Mouse (Mus musculus) neural tube, embryonic 13.5 days (tissue): Measurements from ENCODE around the gene Tpr. TPM values are rescaled to one million over a fixed set of nuclear protein-coding genes. Genes with fewer than 3 reads are reported as not detected.

ENCODE experiments used
- ATAC-seq: fragments of 200-750 bp; cut with Nextera tagmentation; 2 replicates; pipeline ENCODE4 v1.8.0; 2017; ENCODE audit warnings: low read depth, mild to moderate bottlenecking, moderate TSS enrichment, moderate library complexity
- H3K27ac ChIP-seq: fragments of 300-500 bp; sonication (generic); replicated peaks from 2 replicates; pipeline ENCODE4 v1.5.1; 2015; ENCODE audit warnings: moderate library complexity, mild to moderate bottlenecking, inconsistent platforms
- H3K27me3 ChIP-seq: fragments of 300-500 bp; sonication (generic); 2 replicates; pipeline ENCODE4 v1.6.1; 2015; ENCODE audit warnings: mild to moderate bottlenecking, inconsistent platforms
- H3K36me3 ChIP-seq: fragments of 300-500 bp; sonication (generic); 2 replicates; pipeline ENCODE4 v1.6.1; 2015; ENCODE audit warnings: mild to moderate bottlenecking, inconsistent platforms
- H3K4me1 ChIP-seq: fragments of 300-500 bp; sonication (generic); replicated peaks from 2 replicates; pipeline ENCODE4 v1.6.1; 2015; ENCODE audit warnings: inconsistent platforms
- H3K4me2 ChIP-seq: fragments of 300-500 bp; sonication (generic); 2 replicates; pipeline ENCODE4 v1.6.1; 2015; ENCODE audit warnings: inconsistent platforms, mild to moderate bottlenecking, moderate library complexity
- H3K4me3 ChIP-seq: fragments of 300-500 bp; sonication (generic); 2 replicates; pipeline ENCODE4 v1.5.1; 2015; ENCODE audit warnings: mild to moderate bottlenecking, inconsistent platforms
- H3K9ac ChIP-seq: fragments of 300-500 bp; sonication (generic); 2 replicates; pipeline ENCODE4 v1.6.1; 2015; ENCODE audit warnings: moderate library complexity, mild to moderate bottlenecking, inconsistent platforms
- H3K9me3 ChIP-seq: fragments of 300-500 bp; sonication (generic); 2 replicates; pipeline ENCODE4 v1.6.1; 2016; ENCODE audit warnings: inconsistent platforms
- WGBS: fragments of 180-500 bp; shearing (Covaris S2); methylation state at CpG from one replicate; pipeline ENCODE4 v1.1.7; 2015; 5-methylcytosine and 5-hydroxymethylcytosine counted together
- polyA plus RNA-seq: library from polyadenylated mRNA; unstranded; fragments of >200 nt; fragmentation: Nextera tagmentation; extraction: Ambion mirVana; gene quantifications from 2 replicates; pipeline ENCODE4 v1.2.1, GENCODE M21; 2015

Gene Tpr
- polyA plus RNA-seq, 1 experiment from 2014 or later = 132 TPM

GRCm38 (mm10) chr1:150407285-150407684 is 14.6 kb downstream of the Tpr start:
- Histone ChIP-seq H3K4me3 (no peak overlapping the region), H3K4me2 (no peak overlapping the region), H3K9ac (no peak overlapping the region), H3K4me1 (no peaks in the 10 kb centered on the region), H3K9me3 (no peaks in the 10 kb centered on the region), H3K27ac (no peak overlapping the region), H3K27me3 (no peaks in the 10 kb centered on the region), H3K36me3 (peaks cover 67% of the 10 kb centered on the region)
- WGBS = 93% methylated on average over 9 of the region's 9 CpGs
- no peak for ATAC-seq

- ATAC-seq = no peak
Observed at GRCm38 (mm10) chr1:150409996-150410395, 17.4 kb downstream of the Tpr start.

GRCm38 (mm10) chr1:150416006-150416405 is 23.4 kb downstream of the Tpr start:
- no peaks in the 10 kb centered on the region for H3K4me1 ChIP-seq
- 96% methylated on average over 3 of the region's 3 CpGs for WGBS
- no peak overlapping the region for H3K27ac ChIP-seq
- no peak overlapping the region for H3K4me2 ChIP-seq
- no peaks in the 10 kb centered on the region for H3K27me3 ChIP-seq
- H3K4me3 ChIP-seq = no peak overlapping the region
- H3K36me3 ChIP-seq = peaks cover 77% of the 10 kb centered on the region
- ATAC-seq = no peak
- no peak overlapping the region for H3K9ac ChIP-seq
- no peaks in the 10 kb centered on the region for H3K9me3 ChIP-seq

More at GRCm38 (mm10) chr1:150409996-150410395, 17.4 kb downstream of the Tpr start:
- no peaks in the 10 kb centered on the region for H3K27me3 ChIP-seq
- no peaks in the 10 kb centered on the region for H3K4me1 ChIP-seq
- no peak overlapping the region for H3K9ac ChIP-seq
- H3K4me3 ChIP-seq = no peak overlapping the region
- H3K36me3 ChIP-seq = peaks cover 74% of the 10 kb centered on the region
- 98% methylated on average over 6 of the region's 6 CpGs for WGBS
- H3K9me3 ChIP-seq = no peaks in the 10 kb centered on the region
- H3K27ac ChIP-seq = no peak overlapping the region
- H3K4me2 ChIP-seq = no peak overlapping the region

- Histone ChIP-seq H3K4me1 (no peaks in the 10 kb centered on the region), H3K9ac (no peak overlapping the region), H3K27ac (no peak overlapping the region), H3K4me2 (no peak overlapping the region), H3K9me3 (no peaks in the 10 kb centered on the region), H3K4me3 (no peak overlapping the region), H3K36me3 (peaks cover 80% of the 10 kb centered on the region), H3K27me3 (no peaks in the 10 kb centered on the region)
- no peak for ATAC-seq
- 96% methylated on average over 4 of the region's 4 CpGs for WGBS
Observed at GRCm38 (mm10) chr1:150418426-150418825, 25.8 kb downstream of the Tpr start.

- H3K36me3 ChIP-seq = peaks cover 86% of the 10 kb centered on the region
- 92% methylated on average over 9 of the region's 9 CpGs for WGBS
- H3K4me1 ChIP-seq = no peaks in the 10 kb centered on the region
- H3K27ac ChIP-seq = no peak overlapping the region
- H3K4me2 ChIP-seq = no peak overlapping the region
- H3K4me3 ChIP-seq = no peak overlapping the region
- H3K9ac ChIP-seq = no peak overlapping the region
- no peak for ATAC-seq
- H3K27me3 ChIP-seq = no peaks in the 10 kb centered on the region
- no peaks in the 10 kb centered on the region for H3K9me3 ChIP-seq
Observed at GRCm38 (mm10) chr1:150425665-150426064, 33.0 kb downstream of the Tpr start.

GRCm38 (mm10) chr1:150426216-150426615 is 33.6 kb downstream of the Tpr start:
- H3K27ac ChIP-seq = no peak overlapping the region
- no peak overlapping the region for H3K4me3 ChIP-seq
- no peak for ATAC-seq

GRCm38 (mm10) chr1:150438641-150439040 is 46.0 kb downstream of the Tpr start:
- ATAC-seq = no peak
- Histone ChIP-seq H3K4me3 (no peak overlapping the region), H3K4me2 (no peak overlapping the region), H3K36me3 (peaks cover 77% of the 10 kb centered on the region), H3K4me1 (no peaks in the 10 kb centered on the region), H3K9ac (no peak overlapping the region), H3K27ac (no peak overlapping the region), H3K27me3 (no peaks in the 10 kb centered on the region), H3K9me3 (no peaks in the 10 kb centered on the region)
- 93% methylated on average over 3 of the region's 3 CpGs for WGBS

More at GRCm38 (mm10) chr1:150426216-150426615, 33.6 kb downstream of the Tpr start:
- no peaks in the 10 kb centered on the region for H3K4me1 ChIP-seq
- H3K36me3 ChIP-seq = peaks cover 89% of the 10 kb centered on the region
- H3K4me2 ChIP-seq = no peak overlapping the region
- H3K9ac ChIP-seq = no peak overlapping the region
- no peaks in the 10 kb centered on the region for H3K27me3 ChIP-seq
- no peaks in the 10 kb centered on the region for H3K9me3 ChIP-seq
- WGBS = 68% methylated on average over 3 of the region's 3 CpGs

- Histone ChIP-seq H3K27ac (no peak overlapping the region), H3K4me3 (no peak overlapping the region), H3K9me3 (no peaks in the 10 kb centered on the region), H3K4me1 (no peaks in the 10 kb centered on the region), H3K27me3 (no peaks in the 10 kb centered on the region), H3K9ac (no peak overlapping the region), H3K4me2 (no peak overlapping the region), H3K36me3 (peaks cover 78% of the 10 kb centered on the region)
- no peak for ATAC-seq
- 84% methylated on average over 4 of the region's 4 CpGs for WGBS
Observed at GRCm38 (mm10) chr1:150441731-150442130, 49.1 kb downstream of the Tpr start.

- Histone ChIP-seq H3K36me3 (no peaks in the 10 kb centered on the region), H3K4me1 (no peaks in the 10 kb centered on the region), H3K27me3 (no peaks in the 10 kb centered on the region), H3K27ac (no peak overlapping the region), H3K9me3 (no peaks in the 10 kb centered on the region), H3K9ac (no peak overlapping the region), H3K4me2 (no peak overlapping the region), H3K4me3 (no peak overlapping the region)
- 88% methylated on average over 5 of the region's 5 CpGs for WGBS
- ATAC-seq = no peak
Observed at GRCm38 (mm10) chr1:150458977-150459376, 66.3 kb downstream of the Tpr start.

GRCm38 (mm10) chr1:150459599-150459998 is 67.0 kb downstream of the Tpr start:
- no peak overlapping the region for H3K9ac ChIP-seq
- no peak for ATAC-seq
- H3K27ac ChIP-seq = no peak overlapping the region
- H3K4me3 ChIP-seq = no peak overlapping the region
- H3K36me3 ChIP-seq = no peaks in the 10 kb centered on the region
- 92% methylated on average over 3 of the region's 3 CpGs for WGBS
- no peaks in the 10 kb centered on the region for H3K9me3 ChIP-seq
- H3K4me2 ChIP-seq = no peak overlapping the region
- H3K27me3 ChIP-seq = no peaks in the 10 kb centered on the region
- no peaks in the 10 kb centered on the region for H3K4me1 ChIP-seq

GRCm38 (mm10) chr1:150460595-150460994 is 68.0 kb downstream of the Tpr start:
- no peak overlapping the region for H3K27ac ChIP-seq
- H3K4me1 ChIP-seq = no peaks in the 10 kb centered on the region
- H3K4me2 ChIP-seq = no peak overlapping the region
- no peak for ATAC-seq
- no peaks in the 10 kb centered on the region for H3K36me3 ChIP-seq
- no peak overlapping the region for H3K4me3 ChIP-seq
- 85% methylated on average over 7 of the region's 7 CpGs for WGBS
- H3K9ac ChIP-seq = no peak overlapping the region
- H3K27me3 ChIP-seq = no peaks in the 10 kb centered on the region
- H3K9me3 ChIP-seq = no peaks in the 10 kb centered on the region

- H3K9me3 ChIP-seq = no peaks in the 10 kb centered on the region
- ATAC-seq = no peak
- H3K27ac ChIP-seq = no peak overlapping the region
- H3K4me3 ChIP-seq = no peak overlapping the region
- no peaks in the 10 kb centered on the region for H3K27me3 ChIP-seq
- no peak overlapping the region for H3K9ac ChIP-seq
- WGBS = 84% methylated on average over 5 of the region's 5 CpGs
- H3K4me2 ChIP-seq = no peak overlapping the region
- no peaks in the 10 kb centered on the region for H3K36me3 ChIP-seq
- H3K4me1 ChIP-seq = no peaks in the 10 kb centered on the region
Observed at GRCm38 (mm10) chr1:150463068-150463467, 70.4 kb downstream of the Tpr start.

- Histone ChIP-seq H3K9me3 (no peaks in the 10 kb centered on the region), H3K4me3 (no peak overlapping the region), H3K9ac (no peak overlapping the region), H3K27ac (no peak overlapping the region), H3K4me2 (no peak overlapping the region), H3K27me3 (no peaks in the 10 kb centered on the region), H3K36me3 (no peaks in the 10 kb centered on the region), H3K4me1 (no peaks in the 10 kb centered on the region)
- 90% methylated on average over 4 of the region's 4 CpGs for WGBS
- no peak for ATAC-seq
Observed at GRCm38 (mm10) chr1:150463691-150464090, 71.1 kb downstream of the Tpr start.
